Mouse (Mus musculus): Measurements from ENCODE around the gene Gm20388. TPM values are rescaled to one million over a fixed set of nuclear protein-coding genes. Genes with fewer than 3 reads are reported as not detected.

Gene Gm20388
- total and polyA plus RNA-seq, 2 experiments from 2014 or later: 17.3 TPM; not detected in 1

DNA sequence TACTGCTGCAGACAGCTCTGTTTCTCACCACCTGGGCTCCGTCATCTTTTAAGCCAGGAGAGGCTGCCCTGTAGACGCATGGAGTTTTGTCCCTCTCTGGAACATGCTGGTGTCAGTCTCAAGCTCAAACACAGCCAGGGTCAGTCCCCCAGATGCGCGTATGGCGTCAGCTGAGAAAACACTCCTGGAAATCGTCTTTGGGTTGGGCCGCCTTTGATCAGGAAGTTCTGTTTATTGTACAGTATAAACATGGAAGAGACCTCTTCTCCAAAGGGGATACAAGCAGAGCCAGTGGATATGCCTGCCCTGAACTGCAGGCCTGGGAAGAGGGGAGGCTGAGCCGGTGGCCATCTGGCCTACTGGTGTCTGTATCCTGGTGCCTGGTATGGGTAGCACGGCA, 2163.8 kb downstream of the Gm20388 start:
- 72% methylated on average over 9 of the region's 9 CpGs for WGBS
- no peak for TF ChIP-seq CTCF (IDR thresholded peaks at IDR 0.05; ENCODE audit: low read depth)
- TF ChIP-seq EP300 (IDR thresholded peaks at IDR 0.05; ENCODE audit: low read depth): no peak
- 0 out of 2 replicates have a peak, but pooled peaks cover 4% of the 10 kb centered on the region for H3K27me3 ChIP-seq (ENCODE audit: control insufficient read depth, insufficient read depth, low read length)
- no peaks in the 10 kb centered on the region for H3K36me3 ChIP-seq (replicated peaks; ENCODE audit: control insufficient read depth, insufficient read depth, low read length)
- no peak overlapping the region for H3K4me2 ChIP-seq (ENCODE audit: low read depth, low read length)
- H3K4me3 ChIP-seq (ENCODE audit: low read depth, low read length): no peak overlapping the region
- 0 out of 2 replicates have a peak, but pooled peaks cover 6% of the 10 kb centered on the region for H3K4me1 ChIP-seq (ENCODE audit: control insufficient read depth, insufficient read depth)
- DNase-seq (ENCODE audit: low spot score) (no peak), ATAC-seq (ENCODE audit: insufficient read depth, low read depth) (no peak)
- H3K27ac ChIP-seq (ENCODE audit: low read depth): no peak overlapping the region
- H3K9ac ChIP-seq (replicated peaks; ENCODE audit: low read depth, low read length): no peak overlapping the region
- no peaks in the 10 kb centered on the region for H3K9me3 ChIP-seq (replicated peaks; ENCODE audit: control insufficient read depth, low read length)

DNA sequence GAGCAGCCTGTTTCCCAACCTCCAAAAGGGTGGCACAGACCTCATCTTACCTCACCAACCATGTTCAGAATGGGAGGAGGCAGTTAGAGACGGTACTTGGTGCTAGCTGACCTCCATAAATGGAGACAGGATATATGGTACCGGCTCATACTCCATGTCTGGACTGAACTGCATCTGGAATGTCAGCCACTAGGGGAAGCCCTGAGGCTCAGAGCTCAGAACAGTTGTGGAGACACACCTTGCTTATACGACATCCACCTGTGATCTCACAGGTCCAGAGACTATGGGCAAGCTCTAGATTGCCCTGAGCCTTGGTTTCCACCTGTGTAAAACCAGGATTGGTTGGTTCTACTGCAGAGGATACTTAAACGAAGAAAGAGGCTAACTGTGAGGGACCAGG, 2164.3 kb downstream of the Gm20388 start:
- no peak for ATAC-seq (ENCODE audit: insufficient read depth, low read depth)
- WGBS: 55% methylated on average over 4 of the region's 4 CpGs

GRCm38 (mm10) chr8:122076183-122076842, 2165.7 kb downstream of the Gm20388 start:
- no peak overlapping the region for H3K9ac ChIP-seq (replicated peaks; ENCODE audit: low read depth, low read length)
- H3K9me3 ChIP-seq (replicated peaks; ENCODE audit: control insufficient read depth, low read length): no peaks in the 10 kb centered on the region
- H3K4me2 ChIP-seq (ENCODE audit: low read depth, low read length): no peak overlapping the region
- no peaks in the 10 kb centered on the region for H3K36me3 ChIP-seq (replicated peaks; ENCODE audit: control insufficient read depth, insufficient read depth, low read length)
- H3K4me3 ChIP-seq (ENCODE audit: low read depth, low read length): no peak overlapping the region
- WGBS: 20% methylated on average over 23 of the region's 23 CpGs
- DNase-seq (ENCODE audit: low spot score) (no peak), ATAC-seq (ENCODE audit: insufficient read depth, low read depth) (no peak)
- H3K27ac ChIP-seq (ENCODE audit: low read depth): no peak overlapping the region
- 0 out of 2 replicates have a peak, but pooled peaks cover 4% of the 10 kb centered on the region for H3K27me3 ChIP-seq (ENCODE audit: control insufficient read depth, insufficient read depth, low read length)
- TF ChIP-seq EP300 (IDR thresholded peaks at IDR 0.05; ENCODE audit: low read depth): no peak
- no peak for TF ChIP-seq CTCF (IDR thresholded peaks at IDR 0.05; ENCODE audit: low read depth)
- 0 out of 2 replicates have a peak, but pooled peaks cover 6% of the 10 kb centered on the region for H3K4me1 ChIP-seq (ENCODE audit: control insufficient read depth, insufficient read depth)

More for the DNA sequence above, 2164.3 kb downstream of the Gm20388 start:
- no peak for DNase-seq (ENCODE audit: low spot score)
- Histone ChIP-seq H3K9me3 (replicated peaks; ENCODE audit: control insufficient read depth, low read length) (no peaks in the 10 kb centered on the region), H3K36me3 (replicated peaks; ENCODE audit: control insufficient read depth, insufficient read depth, low read length) (no peaks in the 10 kb centered on the region), H3K9ac (replicated peaks; ENCODE audit: low read depth, low read length) (no peak overlapping the region), H3K4me3 (ENCODE audit: low read depth, low read length) (no peak overlapping the region), H3K4me2 (ENCODE audit: low read depth, low read length) (no peak overlapping the region), H3K27ac (ENCODE audit: low read depth) (no peak overlapping the region), H3K27me3 (ENCODE audit: control insufficient read depth, insufficient read depth, low read length) (0 out of 2 replicates have a peak, but pooled peaks cover 4% of the 10 kb centered on the region), H3K4me1 (ENCODE audit: control insufficient read depth, insufficient read depth) (0 out of 2 replicates have a peak, but pooled peaks cover 6% of the 10 kb centered on the region)
- TF ChIP-seq EP300 (IDR thresholded peaks at IDR 0.05; ENCODE audit: low read depth): no peak
- peak; percentile 28 for TF ChIP-seq CTCF (IDR thresholded peaks at IDR 0.05; ENCODE audit: low read depth)

- DNase-seq (ENCODE audit: low spot score): no peak
- Histone ChIP-seq H3K27ac (ENCODE audit: low read depth) (no peak overlapping the region), H3K36me3 (replicated peaks; ENCODE audit: control insufficient read depth, insufficient read depth, low read length) (no peaks in the 10 kb centered on the region), H3K27me3 (ENCODE audit: control insufficient read depth, insufficient read depth, low read length) (0 out of 2 replicates have a peak, but pooled peaks cover 4% of the 10 kb centered on the region), H3K4me2 (ENCODE audit: low read depth, low read length) (no peak overlapping the region), H3K4me3 (ENCODE audit: low read depth, low read length) (no peak overlapping the region), H3K4me1 (ENCODE audit: control insufficient read depth, insufficient read depth) (0 out of 2 replicates have a peak, but pooled peaks cover 6% of the 10 kb centered on the region), H3K9me3 (replicated peaks; ENCODE audit: control insufficient read depth, low read length) (no peaks in the 10 kb centered on the region), H3K9ac (replicated peaks; ENCODE audit: low read depth, low read length) (no peak overlapping the region)
- TF ChIP-seq CTCF (IDR thresholded peaks at IDR 0.05; ENCODE audit: low read depth) (no peak), EP300 (IDR thresholded peaks at IDR 0.05; ENCODE audit: low read depth) (no peak)
- no peak for ATAC-seq (ENCODE audit: insufficient read depth, low read depth)
- WGBS: 79% methylated on average over 12 of the region's 12 CpGs
These were observed 2167.7 kb downstream of the Gm20388 start for GRCm38 (mm10) chr8:122078321-122078720.

GRCm38 (mm10) chr8:122079093-122079492, 2168.5 kb downstream of the Gm20388 start:
- TF ChIP-seq CTCF (IDR thresholded peaks at IDR 0.05; ENCODE audit: low read depth) (no peak), EP300 (IDR thresholded peaks at IDR 0.05; ENCODE audit: low read depth) (no peak)
- no peak overlapping the region for H3K9ac ChIP-seq (replicated peaks; ENCODE audit: low read depth, low read length)
- ATAC-seq (ENCODE audit: insufficient read depth, low read depth) (no peak), DNase-seq (ENCODE audit: low spot score) (no peak)
- H3K27ac ChIP-seq (ENCODE audit: low read depth): no peak overlapping the region
- H3K4me3 ChIP-seq (ENCODE audit: low read depth, low read length): no peak overlapping the region
- WGBS: 57% methylated on average over 6 of the region's 6 CpGs
- H3K4me1 ChIP-seq (ENCODE audit: control insufficient read depth, insufficient read depth): peaks cover 13% of the 10 kb centered on the region; the same call in 1 of the 2 replicates
- H3K27me3 ChIP-seq (ENCODE audit: control insufficient read depth, insufficient read depth, low read length): 0 out of 2 replicates have a peak, but pooled peaks cover 4% of the 10 kb centered on the region
- H3K4me2 ChIP-seq (ENCODE audit: low read depth, low read length): no peak overlapping the region
- no peaks in the 10 kb centered on the region for H3K9me3 ChIP-seq (replicated peaks; ENCODE audit: control insufficient read depth, low read length)
- H3K36me3 ChIP-seq (replicated peaks; ENCODE audit: control insufficient read depth, insufficient read depth, low read length): no peaks in the 10 kb centered on the region
